Mouse (Mus musculus) hindbrain, embryonic 10.5 days (tissue): ENCODE results near the gene Zglp1. TPM values are rescaled to one million over a fixed set of nuclear protein-coding genes. Genes with fewer than 3 reads are reported as not detected.
A peak's percentile ranks its signal among the peaks of the same experiment; 100 is the strongest.

Experiments used
- DNase-seq: peaks from one replicate; pipeline ENCODE4 v3.0.0-alpha.2; 2017; ENCODE audit warnings: low spot score
- H3K27ac ChIP-seq: fragments of 300-500 bp; sonication (generic); 2 replicates; pipeline ENCODE4 v1.5.1; 2016; ENCODE audit warnings: mild to moderate bottlenecking, moderate library complexity
- H3K27me3 ChIP-seq: fragments of 300-500 bp; sonication (generic); 2 replicates; pipeline ENCODE4 v1.6.1; 2016; ENCODE audit warnings: mild to moderate bottlenecking; ENCODE audit not compliant: poor library complexity, insufficient read depth, severe bottlenecking
- H3K36me3 ChIP-seq: fragments of 300-500 bp; sonication (generic); 2 replicates; pipeline ENCODE4 v1.6.1; 2016; ENCODE audit warnings: mild to moderate bottlenecking, moderate library complexity
- H3K4me1 ChIP-seq: fragments of 300-500 bp; sonication (generic); replicated peaks from 2 replicates; pipeline ENCODE4 v1.6.1; 2016; ENCODE audit warnings: mild to moderate bottlenecking
- H3K4me3 ChIP-seq: fragments of 300-500 bp; sonication (generic); 2 replicates; pipeline ENCODE4 v1.5.1; 2016; ENCODE audit warnings: mild to moderate bottlenecking, moderate library complexity
- H3K9me3 ChIP-seq: fragments of 300-500 bp; sonication (generic); 2 replicates; pipeline ENCODE4 v1.6.1; 2016; ENCODE audit warnings: mild to moderate bottlenecking, moderate library complexity
- WGBS: fragments of 180-500 bp; shearing (Covaris S2); methylation state at CpG from one replicate; pipeline ENCODE4 v1.1.7; 2016; 5-methylcytosine and 5-hydroxymethylcytosine counted together
- polyA plus RNA-seq: library from polyadenylated mRNA; unstranded; fragments of >200 nt; fragmentation: Nextera tagmentation; extraction: Ambion mirVana; gene quantifications from 2 replicates; pipeline ENCODE4 v1.2.1, GENCODE M21; 2016

Gene Zglp1
- polyA plus RNA-seq, 1 experiment from 2014 or later = 1.0 TPM

- Histone ChIP-seq H3K27ac (peak within 1 kb of the TSS; percentile 97), H3K4me3 (peak within 1 kb of the TSS; percentile 75), H3K4me1 (peaks cover 21% of the 10 kb centered on the region), H3K9me3 (no peaks in the 10 kb centered on the region), H3K36me3 (peaks cover 55% of the 10 kb centered on the region), H3K27me3 (no peaks in the 10 kb centered on the region)
- under 1% methylated on average over 54 of the region's 54 CpGs for WGBS
- peak; percentile 98 for DNase-seq
These were observed 24.9 kb upstream of the Zglp1 start, which contains the start of the genes Gm38431 and Raver1 for GRCm38 (mm10) chr9:21091707-21092320. Gene Gm38431 (minus strand): TSS chr9:21091997. Gene Raver1 (minus strand): TSS chr9:21092008.

GRCm38 (mm10) chr9:21090972-21091706, 24.2 kb upstream of the Zglp1 start:
- Histone ChIP-seq H3K9me3 (no peaks in the 10 kb centered on the region), H3K36me3 (peaks cover 61% of the 10 kb centered on the region), H3K27ac (peak overlapping the region; percentile 97), H3K4me1 (peaks cover 21% of the 10 kb centered on the region), H3K4me3 (peak overlapping the region; percentile 75), H3K27me3 (no peaks in the 10 kb centered on the region)
- DNase-seq = no peak
- WGBS = 5% methylated on average over 24 of the region's 24 CpGs

GRCm38 (mm10) chr9:21090537-21090936, 23.6 kb upstream of the Zglp1 start:
- peaks cover 67% of the 10 kb centered on the region for H3K36me3 ChIP-seq
- peaks cover 21% of the 10 kb centered on the region for H3K4me1 ChIP-seq
- DNase-seq = no peak
- H3K4me3 ChIP-seq = peak overlapping the region; percentile 75
- no peaks in the 10 kb centered on the region for H3K27me3 ChIP-seq
- H3K27ac ChIP-seq = peak overlapping the region; percentile 97
- WGBS = 94% methylated on average over 1 of the region's 1 CpGs
- no peaks in the 10 kb centered on the region for H3K9me3 ChIP-seq

- Histone ChIP-seq H3K9me3 (no peaks in the 10 kb centered on the region), H3K27ac (no peak overlapping the region), H3K27me3 (no peaks in the 10 kb centered on the region), H3K36me3 (peaks cover 100% of the 10 kb centered on the region), H3K4me1 (no peaks in the 10 kb centered on the region), H3K4me3 (no peak overlapping the region)
- DNase-seq = no peak
- WGBS = 97% methylated on average over 3 of the region's 3 CpGs
These were observed 16.4 kb upstream of the Zglp1 start for GRCm38 (mm10) chr9:21083324-21083723.

- no peaks in the 10 kb centered on the region for H3K4me1 ChIP-seq
- no peaks in the 10 kb centered on the region for H3K27me3 ChIP-seq
- H3K9me3 ChIP-seq = no peaks in the 10 kb centered on the region
- whole genome bisulfite sequencing = 89% methylated on average over 9 of the region's 9 CpGs
- no peak overlapping the region for H3K4me3 ChIP-seq
- no peak for DNase-seq
- no peak overlapping the region for H3K27ac ChIP-seq
- H3K36me3 ChIP-seq = peaks cover 100% of the 10 kb centered on the region
These were observed 14.2 kb upstream of the Zglp1 start for GRCm38 (mm10) chr9:21081127-21081526.

GRCm38 (mm10) chr9:21075625-21076024, 8.7 kb upstream of the Zglp1 start:
- 93% methylated on average over 3 of the region's 3 CpGs for WGBS
- peaks cover 81% of the 10 kb centered on the region for H3K36me3 ChIP-seq
- no peaks in the 10 kb centered on the region for H3K9me3 ChIP-seq
- DNase-seq = no peak
- H3K4me1 ChIP-seq = peaks cover 25% of the 10 kb centered on the region
- no peak overlapping the region for H3K27ac ChIP-seq
- no peak overlapping the region for H3K4me3 ChIP-seq
- no peaks in the 10 kb centered on the region for H3K27me3 ChIP-seq

- no peaks in the 10 kb centered on the region for H3K9me3 ChIP-seq
- H3K4me3 ChIP-seq = no peak overlapping the region
- peaks cover 25% of the 10 kb centered on the region for H3K4me1 ChIP-seq
- no peak overlapping the region for H3K27ac ChIP-seq
- H3K27me3 ChIP-seq = no peaks in the 10 kb centered on the region
- 78% methylated on average over 1 of the region's 1 CpGs for WGBS
- no peak for DNase-seq
- peaks cover 76% of the 10 kb centered on the region for H3K36me3 ChIP-seq
These were observed 7.3 kb upstream of the Zglp1 start for GRCm38 (mm10) chr9:21074173-21074572.

- peaks cover 25% of the 10 kb centered on the region for H3K4me1 ChIP-seq
- WGBS = 3% methylated on average over 58 of the region's 58 CpGs
- peaks cover 67% of the 10 kb centered on the region for H3K36me3 ChIP-seq
- no peaks in the 10 kb centered on the region for H3K27me3 ChIP-seq
- peak; percentile 90 for DNase-seq
- peak within 1 kb of the TSS; percentile 90 for H3K4me3 ChIP-seq
- peak within 1 kb of the TSS; percentile 91 for H3K27ac ChIP-seq
- H3K9me3 ChIP-seq = no peaks in the 10 kb centered on the region
These were observed 6.3 kb upstream of the Zglp1 start, which contains the start of the genes Gm49373 and Fdx1l for GRCm38 (mm10) chr9:21073044-21073840. Gene Gm49373 (minus strand): TSS chr9:21073096. Gene Fdx1l (minus strand): TSS chr9:21073614.

GRCm38 (mm10) chr9:21072641-21073040, 5.7 kb upstream of the Zglp1 start:
- no peak for DNase-seq
- H3K4me1 ChIP-seq = peaks cover 25% of the 10 kb centered on the region
- H3K27me3 ChIP-seq = no peaks in the 10 kb centered on the region
- H3K36me3 ChIP-seq = peaks cover 67% of the 10 kb centered on the region
- H3K4me3 ChIP-seq = peak overlapping the region; percentile 90
- H3K9me3 ChIP-seq = no peaks in the 10 kb centered on the region
- peak overlapping the region; percentile 91 for H3K27ac ChIP-seq
- 18% methylated on average over 4 of the region's 4 CpGs for WGBS

GRCm38 (mm10) chr9:21062928-21063327, 4.0 kb downstream of the Zglp1 start:
- no peak for DNase-seq
- Histone ChIP-seq H3K36me3 (peaks cover 53% of the 10 kb centered on the region), H3K9me3 (no peaks in the 10 kb centered on the region), H3K4me1 (no peaks in the 10 kb centered on the region), H3K27me3 (no peaks in the 10 kb centered on the region), H3K27ac (no peak overlapping the region), H3K4me3 (no peak overlapping the region)
- 82% methylated on average over 2 of the region's 2 CpGs for WGBS

- WGBS = 73% methylated on average over 10 of the region's 10 CpGs
- H3K36me3 ChIP-seq = no peaks in the 10 kb centered on the region
- no peak overlapping the region for H3K4me3 ChIP-seq
- no peak overlapping the region for H3K27ac ChIP-seq
- DNase-seq = no peak
- no peaks in the 10 kb centered on the region for H3K4me1 ChIP-seq
- H3K9me3 ChIP-seq = no peaks in the 10 kb centered on the region
- H3K27me3 ChIP-seq = 0 out of 2 replicates have a peak, but pooled peaks cover 10% of the 10 kb centered on the region
These were observed 15.3 kb downstream of the Zglp1 start for GRCm38 (mm10) chr9:21051578-21051977.

- Histone ChIP-seq H3K27ac (no peak overlapping the region), H3K4me3 (no peak overlapping the region), H3K9me3 (no peaks in the 10 kb centered on the region), H3K4me1 (peaks cover 6% of the 10 kb centered on the region), H3K27me3 (peaks cover 16% of the 10 kb centered on the region), H3K36me3 (no peaks in the 10 kb centered on the region)
- no peak for DNase-seq
- WGBS = 81% methylated on average over 3 of the region's 3 CpGs
These were observed 21.7 kb downstream of the Zglp1 start for GRCm38 (mm10) chr9:21045235-21045634.
